Mouse (Mus musculus) embryo, embryonic 9.5 days (tissue): ENCODE data around the gene Ccne1.

Source experiments
- DNase-seq: peaks from one replicate; pipeline ENCODE4 v3.0.0-alpha.2; 2017; ENCODE audit errors: extremely low spot score

Gene Ccne1

DNA sequence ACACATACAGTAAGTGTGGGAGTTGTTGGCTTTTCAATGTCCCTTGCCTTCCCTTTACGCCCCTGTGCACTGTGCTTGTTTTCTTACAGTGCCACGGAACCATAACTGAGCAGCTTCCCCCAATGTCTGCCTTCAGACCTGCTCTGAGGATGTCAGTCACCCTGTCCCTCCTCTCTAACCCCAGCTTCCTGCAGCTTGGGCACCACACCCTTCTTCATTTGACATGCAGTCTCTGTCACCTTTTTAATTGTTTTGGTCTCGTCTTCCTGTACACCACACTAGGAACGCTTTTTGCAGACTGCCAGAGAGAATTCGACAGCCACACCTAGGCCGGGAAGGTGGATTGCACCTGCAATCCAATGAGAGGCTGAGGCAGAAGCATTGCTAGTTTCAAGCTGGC is 13.0 kb downstream of the Ccne1 start:
- DNase-seq, result no peak

DNA sequence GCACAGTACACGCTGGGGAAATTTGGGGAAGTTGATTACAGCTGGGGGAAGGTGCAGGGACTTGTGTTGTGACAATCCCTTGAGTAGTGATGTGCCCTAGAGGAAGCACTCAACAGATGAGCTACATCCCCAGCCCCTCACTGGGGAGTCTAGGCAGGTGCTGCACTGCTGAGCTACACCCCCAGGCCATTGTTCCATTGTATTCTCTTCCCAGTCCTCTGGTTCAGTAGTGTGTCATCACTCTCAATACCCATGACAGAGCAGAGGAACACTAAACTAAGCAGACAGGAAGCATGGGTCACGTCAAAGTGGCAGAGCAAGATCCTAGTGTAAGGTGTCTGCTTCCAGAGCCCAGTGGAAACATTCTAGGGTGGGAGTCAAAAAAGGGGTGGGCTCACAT is 14.2 kb downstream of the Ccne1 start:
- DNase-seq, result no peak

DNA sequence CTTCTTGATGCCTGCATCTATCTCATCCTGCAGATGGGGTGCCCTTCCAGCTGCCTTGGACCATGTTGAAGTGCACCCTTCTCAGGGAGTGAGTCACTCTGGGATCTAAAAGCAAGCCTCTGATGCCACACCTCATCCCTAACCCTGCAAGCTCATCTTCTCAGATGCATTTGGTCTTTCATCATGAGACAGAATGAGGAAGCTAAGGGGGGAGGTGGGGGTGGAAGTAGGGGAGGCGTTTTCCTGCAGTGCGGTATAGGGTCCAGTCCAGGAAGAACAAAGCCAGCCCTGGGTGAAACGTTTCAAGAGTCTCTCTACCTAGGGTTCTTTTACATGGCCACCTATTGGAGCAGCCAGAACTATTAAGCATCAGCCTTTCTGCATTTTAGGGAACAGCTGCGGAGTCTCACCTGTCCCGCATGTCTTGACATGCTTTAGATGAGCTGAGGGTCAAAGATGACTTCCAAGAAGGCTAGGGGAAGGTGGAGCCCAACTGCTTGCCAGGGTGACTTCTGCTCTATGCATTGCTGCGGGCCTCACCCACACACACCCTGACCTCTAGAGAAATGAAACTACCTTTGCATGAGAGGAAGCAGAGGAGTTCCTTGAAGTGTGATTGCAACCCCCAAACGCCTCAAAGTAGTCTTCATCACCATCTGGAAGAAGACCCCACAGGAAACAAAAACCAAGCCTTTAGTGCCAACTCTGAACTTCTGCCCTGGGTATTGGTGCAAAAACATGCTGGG is 17.2 kb downstream of the Ccne1 start:
- no peak for DNase-seq

- no peak for DNase-seq
These were observed 18.9 kb downstream of the Ccne1 start for GRCm38 (mm10) chr7:38088456-38088855.

- DNase-seq, result no peak
These were observed 19.5 kb downstream of the Ccne1 start for GRCm38 (mm10) chr7:38087856-38088255.

DNA sequence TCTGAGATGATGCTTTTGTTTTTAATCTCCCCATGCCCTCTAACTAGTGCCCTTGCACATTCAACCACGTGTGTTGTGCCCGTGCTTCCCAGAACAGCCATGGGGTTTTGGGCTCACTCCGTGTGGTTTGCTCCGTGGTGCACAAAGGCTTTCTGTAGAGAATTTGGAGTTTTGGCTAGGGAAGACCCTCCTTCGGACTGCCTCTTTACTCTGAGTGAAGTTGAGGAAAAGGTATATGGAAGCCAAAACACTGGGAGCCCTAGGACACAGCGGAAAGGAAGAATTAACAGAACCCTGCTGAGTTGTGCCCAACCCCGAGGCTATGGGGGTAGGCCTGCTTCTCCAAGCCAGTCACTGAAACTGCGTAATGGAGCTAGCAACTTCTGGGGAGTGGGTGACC is 20.9 kb downstream of the Ccne1 start:
- no peak for DNase-seq

DNA sequence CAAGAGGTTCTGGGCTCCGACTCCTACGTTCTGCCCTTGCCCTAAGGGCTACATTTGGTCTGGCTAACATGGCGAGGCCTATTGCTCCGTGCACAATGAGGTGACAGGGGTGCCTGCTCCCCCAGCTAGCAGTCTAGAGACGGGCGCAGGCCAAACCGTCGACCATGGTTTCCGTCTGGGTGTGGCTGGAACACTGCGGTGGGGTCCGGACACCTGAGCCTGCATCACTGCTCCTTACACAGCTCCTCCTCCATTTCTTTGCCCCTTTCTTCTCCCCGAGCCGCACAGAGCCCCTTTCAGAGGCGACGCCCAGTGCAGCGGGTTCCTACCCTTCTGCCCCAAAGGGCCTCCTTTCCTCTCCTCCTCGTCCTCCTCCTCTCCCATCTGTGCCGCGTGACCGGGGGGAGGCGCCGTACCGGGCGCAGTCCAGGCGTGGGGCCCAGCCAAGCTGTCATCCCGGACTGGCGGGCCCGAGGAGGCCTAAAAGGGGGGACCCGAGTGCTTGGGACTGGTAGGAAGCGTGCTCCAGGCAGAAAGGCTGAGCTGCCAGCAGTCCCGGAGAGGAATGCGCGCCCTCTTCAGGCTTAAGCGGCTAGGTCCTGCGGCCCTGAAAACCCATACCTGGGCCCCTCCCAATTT is 21.6 kb downstream of the Ccne1 start:
- peak; percentile 62 for DNase-seq

GRCm38 (mm10) chr7:38084778-38085572 is 22.4 kb downstream of the Ccne1 start:
- peak; percentile 99 for DNase-seq

GRCm38 (mm10) chr7:38082971-38083370 is 24.4 kb downstream of the Ccne1 start:
- DNase-seq, result no peak

GRCm38 (mm10) chr7:38077189-38077588 is 30.1 kb downstream of the Ccne1 start:
- DNase-seq, result no peak

- DNase-seq, result peak; percentile 29
These were observed 31.8 kb downstream of the Ccne1 start for GRCm38 (mm10) chr7:38075487-38075886.

DNA sequence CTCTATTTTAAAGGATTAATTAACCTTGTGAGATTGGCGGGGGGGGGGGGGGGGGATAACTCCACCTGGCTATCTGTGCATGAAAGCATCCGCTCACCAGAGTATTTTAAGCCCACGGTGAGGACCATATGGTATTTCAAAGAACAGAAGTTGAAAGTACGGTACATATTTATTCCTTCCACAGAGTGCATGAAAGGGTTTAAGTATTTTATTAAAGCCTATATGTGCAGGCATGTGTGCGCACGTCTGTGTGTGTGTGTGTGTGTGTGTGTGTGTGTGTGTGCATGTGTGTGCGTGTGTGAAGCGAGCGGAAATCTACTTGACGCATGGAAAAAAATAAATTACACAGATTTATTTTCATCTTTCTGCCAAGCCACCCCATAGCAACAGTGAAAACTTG is 32.4 kb downstream of the Ccne1 start:
- no peak for DNase-seq

DNA sequence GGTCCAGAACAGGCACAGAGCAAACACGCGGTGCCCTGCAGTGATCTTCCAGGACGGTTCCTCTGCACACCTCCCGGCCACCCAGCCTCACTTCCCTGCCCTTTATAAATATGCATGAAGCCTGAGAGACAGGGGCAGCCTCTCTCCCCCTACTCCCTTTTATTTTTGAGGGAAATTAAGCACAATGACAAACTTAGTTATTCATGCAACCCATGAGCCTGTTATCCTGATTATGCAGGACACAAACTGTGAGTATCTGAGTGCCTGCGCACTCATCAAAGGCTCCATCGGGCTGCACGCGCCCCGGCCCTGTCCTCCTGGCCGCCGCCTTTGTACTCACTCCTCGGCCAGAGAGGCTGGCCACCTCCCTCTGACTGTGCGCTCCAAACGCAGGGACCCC is 32.8 kb downstream of the Ccne1 start:
- DNase-seq, result peak; percentile 48

DNA sequence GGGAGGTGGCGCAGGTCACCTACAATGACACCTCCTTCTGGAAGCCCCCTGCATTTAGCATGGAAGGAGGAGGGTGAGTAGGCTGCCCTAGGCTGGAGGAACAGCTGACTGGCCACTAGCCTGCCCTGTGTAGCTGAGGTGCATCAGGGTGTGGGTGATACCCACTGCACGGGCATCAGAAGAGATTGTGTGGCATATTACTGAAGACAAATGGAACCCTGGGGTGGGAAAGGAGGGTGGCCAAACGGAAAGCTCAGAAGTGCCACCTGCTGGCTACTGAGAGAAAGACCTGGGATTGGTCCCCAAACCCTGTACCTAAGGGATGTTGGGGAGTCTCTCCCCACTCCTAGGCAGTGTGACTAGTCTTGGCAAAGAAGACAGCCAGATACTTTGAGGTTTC is 33.6 kb downstream of the Ccne1 start:
- peak; percentile 32 for DNase-seq

- DNase-seq, result no peak
These were observed 36.3 kb downstream of the Ccne1 start for GRCm38 (mm10) chr7:38071065-38071464.

DNA sequence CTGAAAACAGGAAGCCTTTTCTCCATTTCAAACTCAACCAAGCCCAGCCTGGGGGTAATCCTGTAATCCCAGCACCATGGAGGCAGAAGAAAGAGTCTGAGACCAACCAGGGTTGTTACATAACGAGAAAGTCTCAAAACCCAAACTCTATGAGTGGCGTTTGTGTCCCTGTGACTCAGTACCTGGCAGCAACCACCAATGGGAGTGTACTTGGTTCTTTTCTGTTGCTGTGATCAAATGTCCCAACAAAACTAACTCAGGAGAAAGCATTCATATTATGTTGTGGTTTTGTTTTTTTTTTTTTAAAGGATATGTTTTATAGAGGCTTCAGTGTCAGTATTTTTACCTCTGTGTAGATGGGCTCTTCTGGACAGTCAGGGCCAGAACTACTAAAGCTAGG is 36.7 kb downstream of the Ccne1 start:
- no peak for DNase-seq

- DNase-seq, result no peak
These were observed 42.9 kb downstream of the Ccne1 start for GRCm38 (mm10) chr7:38064431-38064830.

- DNase-seq, result peak; percentile 93
These were observed 46.0 kb downstream of the Ccne1 start for GRCm38 (mm10) chr7:38061060-38061970.

GRCm38 (mm10) chr7:38059636-38060330 is 47.6 kb downstream of the Ccne1 start:
- DNase-seq, result no peak

DNA sequence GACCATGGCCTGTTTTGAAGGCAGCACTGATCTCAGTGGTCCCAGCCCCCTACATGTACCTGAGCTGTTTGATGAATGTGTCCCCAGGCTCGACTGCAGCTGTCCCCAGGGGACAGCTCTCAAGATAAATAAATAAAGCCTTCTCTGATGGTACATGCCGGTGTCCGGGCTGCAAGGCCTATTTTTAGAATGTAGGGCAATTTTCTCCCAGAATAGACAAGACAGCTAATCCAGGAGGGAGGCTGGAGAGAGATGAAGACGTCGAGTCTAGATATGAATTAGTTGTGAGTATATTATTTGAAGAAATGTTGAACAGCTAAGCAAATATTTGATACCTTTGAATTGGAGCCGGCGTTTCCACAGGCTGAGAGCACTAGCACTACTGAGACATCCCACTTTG is 48.2 kb downstream of the Ccne1 start:
- no peak for DNase-seq

DNA sequence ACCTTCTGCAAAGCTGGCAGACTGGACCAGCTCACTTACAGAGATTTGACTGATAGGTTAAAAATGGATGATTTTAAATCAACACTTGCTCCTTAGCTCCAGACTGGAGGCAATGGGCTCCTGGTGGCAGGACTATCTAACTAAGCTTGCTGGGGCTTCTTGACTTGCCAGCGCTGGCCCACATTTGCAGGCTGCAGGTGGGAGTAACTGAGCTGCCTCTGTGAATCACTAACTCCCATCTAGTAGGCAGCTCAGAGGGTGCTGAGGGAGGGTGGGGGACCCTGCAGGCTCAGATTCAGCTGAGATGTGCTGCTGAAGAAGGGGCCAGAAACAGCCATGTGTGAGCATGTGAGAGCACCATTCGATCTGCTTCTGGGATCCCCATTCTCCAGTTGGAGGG is 51.3 kb downstream of the Ccne1 start:
- no peak for DNase-seq
